Mouse (Mus musculus): ENCODE results near the gene Adipor2.

Gene Adipor2

GRCm38 (mm10) chr6:119310176-119310575 is 107.3 kb downstream of the Adipor2 start:
- DNase-seq: no peak

GRCm38 (mm10) chr6:119307867-119308413 is 109.6 kb downstream of the Adipor2 start:
- DNase-seq: no peak

- no peak for DNase-seq
Observed at GRCm38 (mm10) chr6:119303331-119303730, 114.2 kb downstream of the Adipor2 start.
